Mouse (Mus musculus) cortical plate, adult 2 months (tissue): Measurements from ENCODE around the gene Col15a1. TPM values are rescaled to one million over a fixed set of nuclear protein-coding genes. Genes with fewer than 3 reads are reported as not detected.

Source experiments
- H3K27ac ChIP-seq: fragments of 200-500 bp; 2 replicates; pipeline ENCODE4 v1.5.1; 2012; ENCODE audit warnings: low read length, control low read depth, inconsistent platforms; ENCODE audit not compliant: insufficient read depth
- H3K4me1 ChIP-seq: fragments of 200-500 bp; 2 replicates; pipeline ENCODE4 v1.6.1; 2011; ENCODE audit warnings: low read length; ENCODE audit not compliant: control insufficient read depth, insufficient read depth
- H3K4me3 ChIP-seq: fragments of 200-500 bp; 2 replicates; pipeline ENCODE4 v1.5.1; 2011; ENCODE audit warnings: mild to moderate bottlenecking, low read length, control low read depth; ENCODE audit not compliant: insufficient read depth
- CTCF ChIP-seq: fragments of 200-500 bp; IDR thresholded peaks from 2 replicates; pipeline ENCODE4 v1.5.1; 2011; ENCODE audit warnings: mild to moderate bottlenecking, control low read depth, low read length; ENCODE audit not compliant: insufficient read depth; ENCODE audit errors: extremely low read depth
- POLR2A ChIP-seq: fragments of 200-500 bp; IDR thresholded peaks from 2 replicates; pipeline ENCODE4 v1.6.1; 2011; ENCODE audit warnings: mild to moderate bottlenecking, low read length, control low read depth; ENCODE audit not compliant: insufficient read depth; ENCODE audit errors: extremely low read depth
- polyA plus RNA-seq: library from polyadenylated mRNA; depleted of rRNA; stranded (reverse); fragments of >200 nt; gene quantifications from 2 replicates; pipeline ENCODE4 v1.2.3, GENCODE M21; 2012

Col15a1 gene
- polyA plus RNA-seq, 1 experiment: 11.7 TPM

GRCm38 (mm10) chr4:47258201-47258600 is 50.2 kb downstream of the Col15a1 start:
- Histone ChIP-seq H3K4me1 (no peaks in the 10 kb centered on the region), H3K27ac (no peak overlapping the region), H3K4me3 (no peak overlapping the region)
- TF ChIP-seq CTCF: no peak
- no peak for TF ChIP-seq POLR2A

DNA sequence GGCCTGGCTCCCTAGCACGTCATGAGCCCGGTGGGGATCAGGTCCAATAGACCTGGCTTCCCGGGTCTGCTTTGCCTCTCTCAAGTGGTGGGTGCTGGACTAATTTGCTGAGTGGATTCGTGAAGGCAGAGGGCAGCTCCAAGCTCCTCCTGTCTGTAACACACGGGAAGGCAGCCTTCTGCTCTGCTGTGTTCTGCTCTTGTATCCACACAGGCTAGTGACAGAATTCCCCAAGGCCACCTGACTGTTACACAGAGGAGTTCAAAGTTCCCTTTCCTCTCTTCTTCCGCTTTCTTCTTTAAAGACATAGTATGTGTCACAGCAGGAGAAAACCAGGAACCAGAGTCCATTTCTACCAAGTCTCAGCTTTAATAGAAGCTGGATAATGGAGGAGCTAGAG is 53.1 kb downstream of the Col15a1 start:
- H3K4me1 ChIP-seq: no peaks in the 10 kb centered on the region
- H3K27ac ChIP-seq: no peak overlapping the region
- no peak for TF ChIP-seq CTCF
- TF ChIP-seq POLR2A: no peak

DNA sequence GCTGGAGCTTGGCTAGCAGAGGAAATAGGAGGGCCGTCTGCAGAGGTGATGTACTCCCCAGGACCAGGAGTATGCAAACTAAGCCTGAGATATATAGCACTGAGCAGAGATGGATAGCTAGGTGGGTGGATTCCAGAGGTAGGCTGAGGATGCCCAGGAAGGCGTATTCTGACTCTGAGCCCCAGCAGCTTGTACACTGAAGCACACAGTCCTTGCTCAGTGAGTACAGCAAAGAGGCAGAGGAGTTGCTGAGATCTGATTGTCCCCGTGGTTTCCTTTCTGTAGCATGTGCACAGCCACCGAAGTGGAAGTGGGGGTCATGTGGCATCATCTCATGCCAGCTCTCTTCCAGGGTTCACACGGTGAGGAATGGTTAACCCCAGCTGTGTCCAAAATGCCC is 54.0 kb downstream of the Col15a1 start:
- Histone ChIP-seq H3K27ac (no peak overlapping the region), H3K4me1 (no peaks in the 10 kb centered on the region), H3K4me3 (no peak overlapping the region)
- TF ChIP-seq POLR2A (no peak), CTCF (no peak)

More for the DNA sequence above, 53.1 kb downstream of the Col15a1 start:
- H3K4me3 ChIP-seq: no peak overlapping the region

- H3K4me1 ChIP-seq: no peaks in the 10 kb centered on the region
- TF ChIP-seq POLR2A (no peak), CTCF (no peak)
- H3K27ac ChIP-seq: no peak overlapping the region
- H3K4me3 ChIP-seq: no peak overlapping the region
Observed at GRCm38 (mm10) chr4:47265555-47265954, 57.6 kb downstream of the Col15a1 start.

DNA sequence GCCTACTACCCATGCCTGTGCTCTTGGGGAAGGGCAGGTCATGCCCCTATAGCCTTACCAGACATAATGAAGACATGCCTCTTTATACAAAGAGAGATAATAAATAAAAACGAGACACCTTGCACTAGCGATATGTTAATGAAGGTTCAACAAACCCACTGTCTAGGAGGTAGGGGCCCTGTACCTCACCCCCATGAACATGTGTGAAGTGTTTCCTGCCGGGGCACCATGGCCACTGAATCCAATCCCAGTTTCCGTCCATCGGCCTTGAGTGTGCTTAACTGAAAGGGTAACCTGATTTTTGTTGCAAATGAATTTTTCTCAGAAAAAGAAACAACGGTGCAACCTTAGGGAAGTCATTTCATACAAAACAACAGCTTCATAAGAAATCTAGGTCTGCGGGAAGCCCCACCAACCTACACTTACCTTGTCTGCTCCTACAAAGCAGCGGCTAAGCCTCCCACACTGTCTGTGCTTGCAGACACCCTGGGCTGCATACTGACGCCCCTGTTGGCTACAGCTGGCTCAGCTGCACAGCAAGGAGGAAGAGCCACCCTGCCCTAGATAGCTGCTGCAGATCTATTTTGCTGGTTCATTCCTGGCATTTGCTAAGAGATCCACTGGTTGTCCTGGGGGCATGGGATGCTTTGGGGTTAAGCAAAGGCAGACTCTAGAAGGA is 64.6 kb downstream of the Col15a1 start:
- Histone ChIP-seq H3K4me3 (no peak overlapping the region), H3K27ac (no peak overlapping the region; the same call in 1 of the 2 replicates), H3K4me1 (peaks cover 1% of the 10 kb centered on the region; the same call in 1 of the 2 replicates)
- TF ChIP-seq POLR2A: no peak

DNA sequence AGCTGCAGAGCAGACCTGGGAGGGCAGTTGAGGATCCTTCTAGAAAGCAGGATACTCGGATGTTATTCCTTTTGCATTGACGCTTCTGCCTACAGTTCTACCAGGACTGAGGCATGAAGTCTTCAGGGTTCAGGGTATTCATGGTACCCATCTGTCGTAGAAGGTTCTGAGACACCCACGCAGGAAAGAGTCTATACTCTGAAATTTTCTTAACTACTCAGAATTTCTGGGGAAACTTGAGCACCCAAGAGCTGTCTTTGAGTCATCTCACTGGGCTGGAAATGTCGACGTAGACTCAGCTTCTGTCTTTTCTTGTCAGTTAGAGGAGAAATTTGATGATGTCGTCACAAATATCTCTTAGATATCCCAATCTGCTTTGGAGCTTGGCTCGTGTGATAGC is 65.8 kb downstream of the Col15a1 start:
- Histone ChIP-seq H3K4me1 (peaks cover 1% of the 10 kb centered on the region; the same call in 1 of the 2 replicates), H3K4me3 (no peak overlapping the region), H3K27ac (no peak overlapping the region)
- TF ChIP-seq POLR2A (no peak), CTCF (no peak)

- Histone ChIP-seq H3K4me1 (peaks cover 1% of the 10 kb centered on the region; the same call in 1 of the 2 replicates), H3K27ac (no peak overlapping the region), H3K4me3 (no peak overlapping the region)
- TF ChIP-seq CTCF (no peak), POLR2A (no peak)
Observed at GRCm38 (mm10) chr4:47274911-47275310, 67.0 kb downstream of the Col15a1 start.

- no peak overlapping the region for H3K4me3 ChIP-seq
- no peak for TF ChIP-seq POLR2A
- H3K27ac ChIP-seq: no peak overlapping the region
- no peaks in the 10 kb centered on the region for H3K4me1 ChIP-seq
Observed at GRCm38 (mm10) chr4:47278397-47278796, 70.4 kb downstream of the Col15a1 start.

- Histone ChIP-seq H3K4me1 (no peaks in the 10 kb centered on the region), H3K27ac (no peak overlapping the region), H3K4me3 (no peak overlapping the region)
- TF ChIP-seq POLR2A (no peak), CTCF (no peak)
Observed at GRCm38 (mm10) chr4:47279085-47279707, 71.2 kb downstream of the Col15a1 start.

GRCm38 (mm10) chr4:47280126-47280525 is 72.2 kb downstream of the Col15a1 start:
- Histone ChIP-seq H3K4me3 (no peak overlapping the region), H3K4me1 (no peaks in the 10 kb centered on the region), H3K27ac (no peak overlapping the region)
- TF ChIP-seq POLR2A (no peak), CTCF (no peak)
